Mouse (Mus musculus) adrenal gland, adult (tissue): Measurements from ENCODE around the gene Rpl9-ps1.

Experiments
- DNase-seq, 2 experiments: peaks; one replicate each; pipeline ENCODE4 v3.0.0; 2022 to 2023; ENCODE audit warnings: low spot score in 1 of 2; ENCODE audit not compliant: inconsistent age in 2 of 2

Rpl9-ps1 gene

GRCm38 (mm10) chr11:83623586-83623985, 21.8 kb downstream of the Rpl9-ps1 start:
- no peak for DNase-seq

GRCm38 (mm10) chr11:83619037-83619436, 26.4 kb downstream of the Rpl9-ps1 start:
- DNase-seq, result no peak

GRCm38 (mm10) chr11:83618238-83618637, 27.2 kb downstream of the Rpl9-ps1 start:
- no peak for DNase-seq

- DNase-seq, result no peak
Observed at GRCm38 (mm10) chr11:83616586-83616985, 28.8 kb downstream of the Rpl9-ps1 start.

GRCm38 (mm10) chr11:83610900-83611299, 34.5 kb downstream of the Rpl9-ps1 start:
- no peak for DNase-seq

- DNase-seq, result no peak
Observed at GRCm38 (mm10) chr11:83606396-83606795, 39.0 kb downstream of the Rpl9-ps1 start.

GRCm38 (mm10) chr11:83605535-83605934, 39.9 kb downstream of the Rpl9-ps1 start:
- no peak for DNase-seq

GRCm38 (mm10) chr11:83604698-83605097, 40.7 kb downstream of the Rpl9-ps1 start:
- DNase-seq, result no peak

GRCm38 (mm10) chr11:83603399-83603798, 42.0 kb downstream of the Rpl9-ps1 start:
- no peak for DNase-seq

- DNase-seq, result no peak
Observed at GRCm38 (mm10) chr11:83600576-83600975, 44.8 kb downstream of the Rpl9-ps1 start.

GRCm38 (mm10) chr11:83598991-83599390, 46.4 kb downstream of the Rpl9-ps1 start:
- no peak for DNase-seq

GRCm38 (mm10) chr11:83598207-83598837, 47.1 kb downstream of the Rpl9-ps1 start:
- no peak for DNase-seq

GRCm38 (mm10) chr11:83597796-83598195, 47.6 kb downstream of the Rpl9-ps1 start:
- no peak for DNase-seq

GRCm38 (mm10) chr11:83595669-83596455, 49.6 kb downstream of the Rpl9-ps1 start:
- DNase-seq, result no peak
